Mouse (Mus musculus) hindbrain, embryonic 12.5 days (tissue): ENCODE data around the gene Krtap1-4. TPM values are rescaled to one million over a fixed set of nuclear protein-coding genes. Genes with fewer than 3 reads are reported as not detected.
"Not testable (repeated sequence)": the region's sequence is repeated elsewhere in the genome, so short reads cannot be mapped to it uniquely, and the experiment has no call there.

Experiments
- ATAC-seq: fragments of 200-750 bp; cut with Nextera tagmentation; 2 replicates; pipeline ENCODE4 v1.8.0; 2017; ENCODE audit warnings: moderate TSS enrichment; ENCODE audit not compliant: low FRiP score
- H3K27ac ChIP-seq: fragments of 300-500 bp; sonication (generic); 2 replicates; pipeline ENCODE4 v1.5.1; 2016; ENCODE audit warnings: mild to moderate bottlenecking
- H3K27me3 ChIP-seq: fragments of 300-500 bp; sonication (generic); 2 replicates; pipeline ENCODE4 v1.6.1; 2016; ENCODE audit warnings: mild to moderate bottlenecking
- H3K36me3 ChIP-seq: fragments of 300-500 bp; sonication (generic); 2 replicates; pipeline ENCODE4 v1.6.1; 2016; ENCODE audit warnings: mild to moderate bottlenecking
- H3K4me1 ChIP-seq: fragments of 300-500 bp; sonication (generic); 2 replicates; pipeline ENCODE4 v1.6.1; 2016
- H3K4me2 ChIP-seq: fragments of 300-500 bp; sonication (generic); replicated peaks from 2 replicates; pipeline ENCODE4 v1.6.1; 2016; ENCODE audit warnings: mild to moderate bottlenecking
- H3K4me3 ChIP-seq: fragments of 300-500 bp; sonication (generic); 2 replicates; pipeline ENCODE4 v1.5.1; 2016; ENCODE audit warnings: mild to moderate bottlenecking
- H3K9ac ChIP-seq: fragments of 300-500 bp; sonication (generic); 2 replicates; pipeline ENCODE4 v1.6.1; 2016; ENCODE audit warnings: mild to moderate bottlenecking, moderate library complexity
- H3K9me3 ChIP-seq: fragments of 300-500 bp; sonication (generic); replicated peaks from 2 replicates; pipeline ENCODE4 v1.6.1; 2016; ENCODE audit warnings: mild to moderate bottlenecking
- WGBS: fragments of 180-500 bp; shearing (Covaris S2); methylation state at CpG from one replicate; pipeline ENCODE4 v1.1.7; 2016; 5-methylcytosine and 5-hydroxymethylcytosine counted together
- polyA plus RNA-seq: library from polyadenylated mRNA; unstranded; fragments of >200 nt; fragmentation: Nextera tagmentation; extraction: Ambion mirVana; gene quantifications from 2 replicates; pipeline ENCODE4 v1.2.1, GENCODE M21; 2016

Krtap1-4 gene
- not detected in 2 replicates for polyA plus RNA-seq

DNA sequence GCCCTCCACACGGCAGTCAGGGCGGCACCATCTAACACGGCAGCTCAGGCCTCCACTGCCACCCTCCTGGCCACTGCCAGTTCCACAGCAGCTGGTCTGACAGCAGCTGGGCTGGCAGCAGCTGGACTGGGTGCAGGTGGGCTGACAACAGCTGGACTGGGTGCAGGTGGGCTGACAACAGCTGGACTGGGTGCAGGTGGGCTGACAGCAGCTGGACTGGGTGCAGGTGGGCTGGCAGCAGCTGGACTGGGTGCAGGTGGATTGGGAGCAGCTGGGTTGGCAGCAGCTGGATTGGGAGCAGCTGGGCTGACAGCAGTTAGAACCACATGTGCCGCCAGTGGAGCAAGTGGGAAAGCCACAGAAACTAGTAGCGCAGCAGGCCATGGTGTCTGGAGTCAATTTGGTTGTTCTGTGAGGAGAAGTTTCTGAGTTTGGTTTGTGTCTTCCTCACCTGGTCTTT, at the start of gene Krtap1-4:
Gene Krtap1-4 (minus strand): TSS at position 410 of the 460 bp plus-strand sequence.
- H3K27me3 ChIP-seq = no peaks in the 10 kb centered on the region
- H3K9ac ChIP-seq = no peak within 1 kb of the TSS
- no peak within 1 kb of the TSS for H3K4me2 ChIP-seq
- no peaks in the 10 kb centered on the region for H3K9me3 ChIP-seq
- ATAC-seq = no peak
- no peak within 1 kb of the TSS for H3K4me3 ChIP-seq
- no peaks in the 10 kb centered on the region for H3K36me3 ChIP-seq
- H3K4me1 ChIP-seq = no peaks in the 10 kb centered on the region
- 62% methylated on average over 5 of the region's 5 CpGs for WGBS
- no peak within 1 kb of the TSS for H3K27ac ChIP-seq

GRCm38 (mm10) chr11:99630890-99631289, 47.4 kb upstream of the Krtap1-4 start:
- 85% methylated on average over 3 of the region's 3 CpGs for WGBS
- Histone ChIP-seq H3K9me3 (no peaks in the 10 kb centered on the region), H3K4me2 (no peak overlapping the region), H3K27me3 (no peaks in the 10 kb centered on the region; the same call in 1 of the 2 replicates), H3K4me3 (no peak overlapping the region), H3K4me1 (no peaks in the 10 kb centered on the region), H3K36me3 (no peaks in the 10 kb centered on the region), H3K9ac (no peak overlapping the region), H3K27ac (no peak overlapping the region)
- no peak for ATAC-seq

GRCm38 (mm10) chr11:99628138-99628537, 44.7 kb upstream of the Krtap1-4 start, which contains the start of gene Krtap4-1:
Krtap4-1 (minus strand) TSS chr11:99628238.
- Histone ChIP-seq H3K27me3 (no peaks in the 10 kb centered on the region; the same call in 1 of the 2 replicates), H3K27ac (no peak within 1 kb of the TSS), H3K36me3 (no peaks in the 10 kb centered on the region), H3K9ac (no peak within 1 kb of the TSS), H3K4me3 (no peak within 1 kb of the TSS), H3K4me2 (no peak within 1 kb of the TSS), H3K9me3 (no peaks in the 10 kb centered on the region), H3K4me1 (no peaks in the 10 kb centered on the region)
- ATAC-seq = no peak
- WGBS = 85% methylated on average over 4 of the region's 4 CpGs

- 89% methylated on average over 2 of the region's 2 CpGs for WGBS
- H3K27me3 ChIP-seq = no peaks in the 10 kb centered on the region
- H3K36me3 ChIP-seq = no peaks in the 10 kb centered on the region
- no peaks in the 10 kb centered on the region for H3K4me1 ChIP-seq
- no peak within 1 kb of the TSS for H3K27ac ChIP-seq
- no peak within 1 kb of the TSS for H3K4me3 ChIP-seq
- ATAC-seq = no peak
- no peaks in the 10 kb centered on the region for H3K9me3 ChIP-seq
- no peak within 1 kb of the TSS for H3K9ac ChIP-seq
- H3K4me2 ChIP-seq = no peak within 1 kb of the TSS
Measured at GRCm38 (mm10) chr11:99620335-99620734, 36.9 kb upstream of the Krtap1-4 start, which contains the start of gene Gm11562. Gm11562 (minus strand) TSS chr11:99620435.

- Histone ChIP-seq H3K27ac (no peak within 1 kb of the TSS), H3K36me3 (no peaks in the 10 kb centered on the region), H3K4me1 (no peaks in the 10 kb centered on the region), H3K27me3 (no peaks in the 10 kb centered on the region), H3K4me2 (no peak within 1 kb of the TSS), H3K9me3 (no peaks in the 10 kb centered on the region), H3K4me3 (no peak within 1 kb of the TSS), H3K9ac (no peak within 1 kb of the TSS)
- no peak for ATAC-seq
- WGBS = 80% methylated on average over 3 of the region's 3 CpGs
Measured at GRCm38 (mm10) chr11:99614796-99615363, 31.4 kb upstream of the Krtap1-4 start, which contains the start of gene Krtap2-4. Krtap2-4 (minus strand) TSS chr11:99614846.

DNA sequence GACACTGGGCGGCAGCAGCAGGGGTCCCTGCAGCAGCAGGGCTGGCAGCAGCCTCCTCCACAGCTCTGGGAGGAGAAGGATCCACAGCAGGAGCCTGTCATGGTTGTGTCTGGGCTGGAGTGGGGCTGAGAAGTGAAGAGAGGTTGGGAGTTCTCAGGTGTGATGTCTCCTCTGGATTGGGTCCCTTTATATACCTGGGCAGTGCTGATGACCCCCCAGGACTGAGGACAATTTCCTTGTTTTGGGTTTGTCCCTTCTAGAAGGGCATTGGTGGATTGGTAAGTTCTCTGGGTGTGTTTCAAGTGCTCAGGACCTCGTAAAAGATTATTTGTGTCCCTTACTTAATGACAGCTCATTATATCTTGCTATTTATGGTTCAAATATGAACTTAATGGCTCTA, 26.6 kb upstream of the Krtap1-4 start, which contains the start of gene Gm11937:
Gene Gm11937 (minus strand): TSS at position 101 of the 400 bp plus-strand sequence.
- H3K27ac ChIP-seq, ATAC-seq, H3K9me3 ChIP-seq, H3K4me1 ChIP-seq, H3K9ac ChIP-seq, H3K4me2 ChIP-seq, H3K27me3 ChIP-seq, H3K4me3 ChIP-seq, H3K36me3 ChIP-seq: not testable (repeated sequence)
- WGBS = 84% methylated on average over 1 of the region's 2 CpGs

GRCm38 (mm10) chr11:99609126-99609525, 25.7 kb upstream of the Krtap1-4 start:
- no peaks in the 10 kb centered on the region for H3K27me3 ChIP-seq
- H3K9ac ChIP-seq = no peak overlapping the region
- no peaks in the 10 kb centered on the region for H3K9me3 ChIP-seq
- H3K4me3 ChIP-seq = no peak overlapping the region
- ATAC-seq = no peak
- no peaks in the 10 kb centered on the region for H3K36me3 ChIP-seq
- no peak overlapping the region for H3K4me2 ChIP-seq
- 62% methylated on average over 1 of the region's 1 CpGs for WGBS
- H3K27ac ChIP-seq = no peak overlapping the region
- no peaks in the 10 kb centered on the region for H3K4me1 ChIP-seq

DNA sequence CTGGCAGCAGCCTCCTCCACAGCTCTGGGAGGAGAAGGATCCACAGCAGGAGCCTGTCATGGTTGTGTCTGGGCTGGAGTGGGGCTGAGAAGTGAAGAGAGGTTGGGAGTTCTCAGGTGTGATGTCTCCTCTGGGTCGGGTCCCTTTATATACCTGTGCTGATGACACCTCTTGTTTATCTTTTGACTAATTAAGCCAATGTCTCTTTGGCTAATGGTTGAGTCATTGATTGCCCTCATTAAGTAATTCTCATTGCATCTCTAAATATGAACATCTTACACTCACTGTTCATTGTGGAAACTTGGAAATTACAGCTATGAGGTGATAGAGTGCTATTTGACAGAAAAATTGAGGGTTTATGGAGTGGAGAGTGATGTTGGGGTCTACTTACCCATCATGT, 19.8 kb upstream of the Krtap1-4 start, which contains the start of gene Gm11938:
Gene Gm11938 (minus strand): TSS at position 101 of the 400 bp plus-strand sequence.
- H3K27ac ChIP-seq, H3K36me3 ChIP-seq, H3K27me3 ChIP-seq, ATAC-seq, H3K9me3 ChIP-seq, H3K4me3 ChIP-seq, H3K4me2 ChIP-seq, H3K9ac ChIP-seq, H3K4me1 ChIP-seq: not testable (repeated sequence)
- WGBS = 73% methylated on average over 1 of the region's 1 CpGs

- not testable (repeated sequence) for H3K4me1 ChIP-seq, H3K4me3 ChIP-seq, H3K9ac ChIP-seq, H3K9me3 ChIP-seq, H3K27me3 ChIP-seq, ATAC-seq, H3K27ac ChIP-seq, H3K4me2 ChIP-seq, H3K36me3 ChIP-seq
- 78% methylated on average over 6 of the region's 6 CpGs for WGBS
Measured at GRCm38 (mm10) chr11:99597742-99598141, 14.3 kb upstream of the Krtap1-4 start, which contains the start of gene Krtap9-3. Krtap9-3 (minus strand) TSS chr11:99598105.

DNA sequence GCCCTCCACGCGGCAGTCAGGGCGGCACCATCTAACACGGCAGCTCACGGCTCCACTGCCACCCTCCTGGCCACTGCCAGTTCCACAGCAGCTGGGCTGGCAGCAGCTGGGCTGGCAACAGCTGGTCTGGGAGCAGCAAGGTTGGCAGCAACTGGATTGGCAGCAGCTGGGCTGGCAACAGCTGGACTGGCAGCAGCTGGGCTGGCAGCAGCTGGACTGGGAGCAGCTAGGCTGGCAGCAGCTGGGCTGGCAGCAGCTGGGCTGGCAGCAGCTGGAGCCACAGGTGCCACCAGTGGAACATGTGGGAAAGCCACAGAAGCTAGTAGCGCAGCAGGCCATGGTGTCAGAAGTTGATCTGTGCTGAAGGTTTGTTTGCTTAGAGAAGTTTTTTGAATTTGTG, 7.5 kb upstream of the Krtap1-4 start, which contains the start of gene Krtap1-3:
Gene Krtap1-3 (minus strand): TSS at position 359 of the 400 bp plus-strand sequence.
- Histone ChIP-seq H3K4me3 (no peak within 1 kb of the TSS), H3K4me2 (no peak within 1 kb of the TSS), H3K9ac (no peak within 1 kb of the TSS), H3K27me3 (no peaks in the 10 kb centered on the region), H3K9me3 (no peaks in the 10 kb centered on the region), H3K27ac (no peak within 1 kb of the TSS), H3K4me1 (no peaks in the 10 kb centered on the region), H3K36me3 (no peaks in the 10 kb centered on the region)
- WGBS = 87% methylated on average over 6 of the region's 6 CpGs
- no peak for ATAC-seq

DNA sequence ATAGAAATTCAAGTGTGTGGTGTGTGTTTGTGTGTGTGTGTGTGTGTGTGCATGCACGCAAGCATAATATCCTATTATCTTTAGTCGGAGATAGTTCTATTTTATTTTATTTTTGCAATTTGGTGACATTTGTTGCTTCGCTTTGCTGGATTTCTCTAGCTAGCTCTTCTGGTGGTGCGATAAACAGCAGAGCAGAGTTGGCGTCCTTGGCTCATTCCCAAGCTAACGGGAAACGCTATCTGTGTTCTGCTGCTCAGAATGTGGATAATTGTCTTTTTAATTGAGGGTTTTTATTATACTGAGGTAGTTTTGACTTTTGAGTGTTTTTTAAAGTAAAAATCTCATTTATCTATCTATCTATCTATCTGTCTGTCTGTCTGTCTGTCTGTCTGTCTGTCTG, 1.6 kb upstream of the Krtap1-4 start:
- ATAC-seq = no peak
- WGBS = 95% methylated on average over 7 of the region's 7 CpGs
- Histone ChIP-seq H3K4me2 (no peak overlapping the region), H3K4me1 (no peaks in the 10 kb centered on the region), H3K36me3 (no peaks in the 10 kb centered on the region), H3K9me3 (no peaks in the 10 kb centered on the region), H3K27ac (no peak overlapping the region), H3K27me3 (no peaks in the 10 kb centered on the region), H3K4me3 (no peak overlapping the region), H3K9ac (no peak overlapping the region)

- H3K27ac ChIP-seq = no peak overlapping the region
- no peak overlapping the region for H3K4me3 ChIP-seq
- WGBS = 90% methylated on average over 6 of the region's 6 CpGs
- no peaks in the 10 kb centered on the region for H3K9me3 ChIP-seq
- H3K27me3 ChIP-seq = no peaks in the 10 kb centered on the region
- no peak overlapping the region for H3K4me2 ChIP-seq
- no peak for ATAC-seq
- no peak overlapping the region for H3K9ac ChIP-seq
- H3K4me1 ChIP-seq = no peaks in the 10 kb centered on the region
- H3K36me3 ChIP-seq = no peaks in the 10 kb centered on the region
Measured at GRCm38 (mm10) chr11:99581564-99581963, 1.9 kb downstream of the Krtap1-4 start.

GRCm38 (mm10) chr11:99581051-99581450, 2.4 kb downstream of the Krtap1-4 start:
- no peaks in the 10 kb centered on the region for H3K36me3 ChIP-seq
- H3K4me3 ChIP-seq = no peak overlapping the region
- no peak overlapping the region for H3K27ac ChIP-seq
- H3K9ac ChIP-seq = no peak overlapping the region
- H3K9me3 ChIP-seq = no peaks in the 10 kb centered on the region
- WGBS = 95% methylated on average over 5 of the region's 5 CpGs
- H3K27me3 ChIP-seq = no peaks in the 10 kb centered on the region
- ATAC-seq = no peak
- no peak overlapping the region for H3K4me2 ChIP-seq
- H3K4me1 ChIP-seq = no peaks in the 10 kb centered on the region
